Mouse (Mus musculus) intestine, embryonic 14.5 days (tissue): ENCODE measurements around the gene Esrrb. TPM values are rescaled to one million over a fixed set of nuclear protein-coding genes. Genes with fewer than 3 reads are reported as not detected.

Experiments
- ATAC-seq: fragments of 200-750 bp; cut with Nextera tagmentation; replicated peaks from 2 replicates; pipeline ENCODE4 v1.8.0; 2017; ENCODE audit warnings: low read depth, moderate number of reproducible peaks, moderate TSS enrichment, moderate library complexity; ENCODE audit not compliant: low FRiP score, low TSS enrichment
- DNase-seq: peaks from one replicate; pipeline ENCODE4 v3.0.0-alpha.2; 2018; ENCODE audit warnings: low spot score
- H3K27ac ChIP-seq: fragments of 300-500 bp; sonication (generic); 2 replicates; pipeline ENCODE4 v1.5.1; 2014; ENCODE audit warnings: low read depth, mild to moderate bottlenecking, control low read depth
- H3K27me3 ChIP-seq: fragments of 300-500 bp; sonication (generic); replicated peaks from 2 replicates; pipeline ENCODE4 v1.6.1; 2014; ENCODE audit warnings: low read length, control low read depth; ENCODE audit not compliant: control insufficient read depth, insufficient read depth
- H3K36me3 ChIP-seq: fragments of 300-500 bp; sonication (generic); 2 replicates; pipeline ENCODE4 v1.6.1; 2014; ENCODE audit warnings: low read length, control low read depth; ENCODE audit not compliant: control insufficient read depth, insufficient read depth
- H3K4me1 ChIP-seq: fragments of 300-500 bp; sonication (generic); replicated peaks from 2 replicates; pipeline ENCODE4 v1.6.1; 2014; ENCODE audit warnings: low read length, control low read depth, mixed read lengths; ENCODE audit not compliant: control insufficient read depth, insufficient read depth
- H3K4me2 ChIP-seq: fragments of 300-500 bp; sonication (generic); 2 replicates; pipeline ENCODE4 v1.6.1; 2014; ENCODE audit warnings: low read length
- H3K4me3 ChIP-seq: fragments of 300-500 bp; sonication (generic); 2 replicates; pipeline ENCODE4 v1.5.1; 2014; ENCODE audit warnings: low read depth, low read length, control low read depth, mixed read lengths
- H3K9ac ChIP-seq: fragments of 300-500 bp; sonication (generic); 2 replicates; pipeline ENCODE4 v1.6.1; 2014; ENCODE audit warnings: mild to moderate bottlenecking, low read length
- H3K9me3 ChIP-seq: fragments of 300-500 bp; sonication (generic); 2 replicates; pipeline ENCODE4 v1.6.1; 2016; ENCODE audit warnings: low read length, control low read depth; ENCODE audit not compliant: control insufficient read depth
- WGBS: fragments of 180-500 bp; shearing (Covaris S2); extraction: QIAGEN DNeasy Blood & Tissue Kit; methylation state at CpG from one replicate; pipeline ENCODE4 v1.1.7; 2014; 5-methylcytosine and 5-hydroxymethylcytosine counted together
- polyA plus RNA-seq: library from polyadenylated mRNA; unstranded; fragments of >200 nt; fragmentation: Nextera tagmentation; extraction: Ambion mirVana; gene quantifications from 2 replicates; pipeline ENCODE4 v1.2.1, GENCODE M21; 2014

Gene Esrrb
- polyA plus RNA-seq, 1 experiment from 2014 or later: 0.46 TPM

GRCm38 (mm10) chr12:86349477-86349876 lies 11.4 kb upstream of the Esrrb start:
- no peaks in the 10 kb centered on the region for H3K4me1 ChIP-seq
- H3K9ac ChIP-seq: no peak overlapping the region
- H3K27me3 ChIP-seq: no peaks in the 10 kb centered on the region
- no peaks in the 10 kb centered on the region for H3K36me3 ChIP-seq
- no peak overlapping the region for H3K4me2 ChIP-seq
- ATAC-seq (no peak), DNase-seq (no peak)
- H3K4me3 ChIP-seq: no peak overlapping the region
- WGBS: 75% methylated on average over 8 of the region's 8 CpGs
- H3K9me3 ChIP-seq: no peaks in the 10 kb centered on the region
- H3K27ac ChIP-seq: no peak overlapping the region

GRCm38 (mm10) chr12:86359406-86359805 lies 1.5 kb upstream of the Esrrb start:
- Histone ChIP-seq H3K4me3 (no peak overlapping the region), H3K9ac (no peak overlapping the region), H3K27ac (no peak overlapping the region), H3K4me1 (peaks cover 11% of the 10 kb centered on the region; the same call in 1 of the 2 replicates), H3K9me3 (no peaks in the 10 kb centered on the region), H3K36me3 (no peaks in the 10 kb centered on the region), H3K27me3 (peaks cover 14% of the 10 kb centered on the region), H3K4me2 (no peak overlapping the region)
- ATAC-seq (0 out of 2 replicates have a peak, but pooled peaks have one; percentile 44), DNase-seq (no peak)
- 27% methylated on average over 6 of the region's 6 CpGs for WGBS

- Histone ChIP-seq H3K4me1 (peaks cover 11% of the 10 kb centered on the region; the same call in 1 of the 2 replicates), H3K27ac (no peak overlapping the region), H3K9ac (no peak overlapping the region), H3K4me3 (no peak overlapping the region), H3K27me3 (peaks cover 14% of the 10 kb centered on the region), H3K36me3 (no peaks in the 10 kb centered on the region), H3K4me2 (no peak overlapping the region), H3K9me3 (no peaks in the 10 kb centered on the region)
- ATAC-seq (no peak), DNase-seq (no peak)
- 76% methylated on average over 8 of the region's 8 CpGs for WGBS
Observed at GRCm38 (mm10) chr12:86359873-86360272, 1.0 kb upstream of the Esrrb start.

- Histone ChIP-seq H3K27me3 (peaks cover 14% of the 10 kb centered on the region), H3K4me1 (peaks cover 16% of the 10 kb centered on the region; the same call in 1 of the 2 replicates), H3K4me2 (no peak overlapping the region), H3K4me3 (no peak overlapping the region), H3K36me3 (no peaks in the 10 kb centered on the region), H3K9me3 (no peaks in the 10 kb centered on the region), H3K27ac (no peak overlapping the region), H3K9ac (no peak overlapping the region)
- DNase-seq (no peak), ATAC-seq (no peak)
- 15% methylated on average over 5 of the region's 5 CpGs for WGBS
Observed at GRCm38 (mm10) chr12:86364285-86364684, 3.4 kb downstream of the Esrrb start.

- Histone ChIP-seq H3K4me2 (no peak overlapping the region), H3K9me3 (no peaks in the 10 kb centered on the region), H3K27me3 (peaks cover 14% of the 10 kb centered on the region), H3K27ac (no peak overlapping the region), H3K4me1 (peaks cover 16% of the 10 kb centered on the region; the same call in 1 of the 2 replicates), H3K4me3 (no peak overlapping the region), H3K36me3 (no peaks in the 10 kb centered on the region), H3K9ac (no peak overlapping the region)
- WGBS: 18% methylated on average over 5 of the region's 5 CpGs
- ATAC-seq (no peak), DNase-seq (no peak)
Observed at GRCm38 (mm10) chr12:86364756-86365155, 3.8 kb downstream of the Esrrb start.

- 83% methylated on average over 17 of the region's 17 CpGs for WGBS
- H3K27ac ChIP-seq: no peak overlapping the region
- H3K9ac ChIP-seq: no peak overlapping the region
- no peaks in the 10 kb centered on the region for H3K36me3 ChIP-seq
- H3K27me3 ChIP-seq: no peaks in the 10 kb centered on the region
- no peak overlapping the region for H3K4me3 ChIP-seq
- no peaks in the 10 kb centered on the region for H3K9me3 ChIP-seq
- H3K4me1 ChIP-seq: no peaks in the 10 kb centered on the region
- no peak for DNase-seq
- H3K4me2 ChIP-seq: no peak overlapping the region
- ATAC-seq: no peak
Observed at GRCm38 (mm10) chr12:86370611-86371383, 9.9 kb downstream of the Esrrb start.

GRCm38 (mm10) chr12:86374286-86374685 lies 13.4 kb downstream of the Esrrb start:
- no peak for ATAC-seq
- DNase-seq: no peak
- Histone ChIP-seq H3K4me2 (no peak overlapping the region), H3K36me3 (no peaks in the 10 kb centered on the region), H3K27me3 (peaks cover 2% of the 10 kb centered on the region; the same call in 1 of the 2 replicates), H3K9ac (no peak overlapping the region), H3K9me3 (no peaks in the 10 kb centered on the region), H3K4me1 (no peaks in the 10 kb centered on the region), H3K4me3 (no peak overlapping the region), H3K27ac (no peak overlapping the region)
- 59% methylated on average over 8 of the region's 8 CpGs for WGBS

GRCm38 (mm10) chr12:86379672-86380213 lies 18.8 kb downstream of the Esrrb start:
- no peak overlapping the region for H3K9ac ChIP-seq
- H3K27me3 ChIP-seq: peaks cover 4% of the 10 kb centered on the region; the same call in 1 of the 2 replicates
- H3K4me3 ChIP-seq: no peak overlapping the region
- H3K4me1 ChIP-seq: no peaks in the 10 kb centered on the region
- no peak overlapping the region for H3K27ac ChIP-seq
- no peak for DNase-seq
- H3K36me3 ChIP-seq: no peaks in the 10 kb centered on the region
- WGBS: 15% methylated on average over 15 of the region's 15 CpGs
- H3K4me2 ChIP-seq: no peak overlapping the region
- H3K9me3 ChIP-seq: no peaks in the 10 kb centered on the region
- ATAC-seq: no peak
